Mouse (Mus musculus) heart, postnatal 0 days (tissue): ENCODE measurements at regions not wholly inside any gene's neighbourhood (a gene's known extent, or its start where the extent isn't known, plus 50 kb on each side); places are given as distances from the start of the nearest gene placed in this dataset.

Experiments used
- CTCF ChIP-seq: IDR thresholded peaks from 2 replicates; pipeline ENCODE4 v1.5.1; 2016; ENCODE audit warnings: antibody characterized with exemption, control low read depth, low read depth
- EP300 ChIP-seq: IDR thresholded peaks from 2 replicates; pipeline ENCODE4 v1.6.1; 2016; ENCODE audit warnings: antibody characterized with exemption, low read depth

- TF ChIP-seq EP300 (no peak), CTCF (no peak)
These were observed 345.2 kb upstream of the Camk1g start for GRCm38 (mm10) chr1:193715328-193715727.
